Mouse (Mus musculus) heart, embryonic 13.5 days (tissue): ENCODE measurements around the gene 2700081O15Rik. TPM values are rescaled to one million over a fixed set of nuclear protein-coding genes. Genes with fewer than 3 reads are reported as not detected.
"Not testable (repeated sequence)": the region's sequence is repeated elsewhere in the genome, so short reads cannot be mapped to it uniquely, and the experiment has no call there.

Experiments used
- ATAC-seq: fragments of 200-750 bp; cut with Nextera tagmentation; 2 replicates; pipeline ENCODE4 v1.8.0; 2017; ENCODE audit warnings: moderate TSS enrichment; ENCODE audit not compliant: insufficient number of reproducible peaks, low FRiP score, low TSS enrichment; ENCODE audit errors: extremely low read depth
- H3K27ac ChIP-seq: fragments of 300-500 bp; sonication (generic); replicated peaks from 2 replicates; pipeline ENCODE4 v1.5.1; 2015; ENCODE audit warnings: moderate library complexity, mild to moderate bottlenecking, inconsistent platforms
- H3K27me3 ChIP-seq: fragments of 300-500 bp; sonication (generic); replicated peaks from 2 replicates; pipeline ENCODE4 v1.6.1; 2015; ENCODE audit warnings: mild to moderate bottlenecking, inconsistent platforms
- H3K36me3 ChIP-seq: fragments of 300-500 bp; sonication (generic); 2 replicates; pipeline ENCODE4 v1.6.1; 2015; ENCODE audit warnings: mild to moderate bottlenecking, inconsistent platforms
- H3K4me1 ChIP-seq: fragments of 300-500 bp; sonication (generic); 2 replicates; pipeline ENCODE4 v1.6.1; 2015; ENCODE audit warnings: inconsistent platforms
- H3K4me2 ChIP-seq: fragments of 300-500 bp; sonication (generic); 2 replicates; pipeline ENCODE4 v1.6.1; 2015; ENCODE audit warnings: inconsistent platforms, mild to moderate bottlenecking, moderate library complexity
- H3K4me3 ChIP-seq: fragments of 300-500 bp; sonication (generic); 2 replicates; pipeline ENCODE4 v1.5.1; 2015; ENCODE audit warnings: moderate library complexity, mild to moderate bottlenecking, inconsistent platforms
- H3K9ac ChIP-seq: fragments of 300-500 bp; sonication (generic); 2 replicates; pipeline ENCODE4 v1.6.1; 2015; ENCODE audit warnings: inconsistent platforms, mild to moderate bottlenecking, moderate library complexity
- H3K9me3 ChIP-seq: fragments of 300-500 bp; sonication (generic); 2 replicates; pipeline ENCODE4 v1.6.1; 2016; ENCODE audit warnings: inconsistent platforms
- WGBS: fragments of 180-500 bp; shearing (Covaris S2); methylation state at CpG from one replicate; pipeline ENCODE4 v1.1.7; 2015; ENCODE audit warnings: mixed read lengths; 5-methylcytosine and 5-hydroxymethylcytosine counted together
- polyA plus RNA-seq: library from polyadenylated mRNA; unstranded; fragments of >200 nt; fragmentation: Nextera tagmentation; extraction: Ambion mirVana; gene quantifications from 2 replicates; pipeline ENCODE4 v1.2.1, GENCODE M21; 2015

The 2700081O15Rik gene
- polyA plus RNA-seq, 1 experiment from 2014 or later = 3.7 TPM

- not testable (repeated sequence) for H3K9ac ChIP-seq, H3K27ac ChIP-seq, H3K36me3 ChIP-seq, H3K9me3 ChIP-seq, ATAC-seq, H3K4me1 ChIP-seq, H3K4me2 ChIP-seq, H3K4me3 ChIP-seq
- WGBS = 32% methylated on average over 24 of the region's 24 CpGs
- peaks cover 11% of the 10 kb centered on the region for H3K27me3 ChIP-seq
Observed at GRCm38 (mm10) chr19:7398898-7399297, 18.5 kb upstream of the 2700081O15Rik start.

- Histone ChIP-seq H3K27me3 (peaks cover 11% of the 10 kb centered on the region), H3K27ac (peak overlapping the region; percentile 2; the same call in 1 of the 2 replicates), H3K9ac (no peak overlapping the region), H3K4me3 (no peak overlapping the region), H3K9me3 (no peaks in the 10 kb centered on the region), H3K36me3 (no peaks in the 10 kb centered on the region), H3K4me1 (peaks cover 12% of the 10 kb centered on the region), H3K4me2 (peak overlapping the region; percentile 42)
- no peak for ATAC-seq
- WGBS = 65% methylated on average over 11 of the region's 11 CpGs
Observed at GRCm38 (mm10) chr19:7400635-7401034, 16.8 kb upstream of the 2700081O15Rik start.

DNA sequence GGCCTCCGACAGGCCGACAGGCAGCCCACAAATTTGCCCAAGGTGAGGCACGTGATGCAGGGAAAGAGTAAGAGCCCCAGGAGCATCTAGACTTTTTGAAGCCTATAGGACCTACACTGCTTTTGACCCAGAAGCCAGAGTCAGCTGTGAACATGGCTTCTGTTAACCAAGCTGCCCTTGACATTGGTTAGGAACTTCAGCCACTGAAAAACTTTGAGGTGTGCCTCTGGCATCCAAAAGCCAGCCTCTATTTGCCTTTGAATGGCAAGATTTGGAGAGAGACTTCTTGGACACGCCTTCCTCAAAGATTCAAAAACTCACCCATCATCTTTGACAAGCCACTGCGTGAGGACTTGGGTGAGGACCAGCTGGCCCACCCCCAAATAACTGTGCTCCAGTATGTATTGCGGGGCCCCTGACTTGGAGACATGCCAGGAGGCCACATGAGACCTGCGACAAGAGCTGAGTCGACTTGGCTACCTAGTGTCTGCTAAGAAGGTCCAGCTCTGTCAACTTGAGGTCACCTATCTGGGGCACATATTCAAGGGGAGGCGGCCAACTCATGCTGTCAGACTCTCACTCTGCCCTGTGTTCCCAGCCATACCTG, 12.7 kb upstream of the 2700081O15Rik start:
- H3K4me1 ChIP-seq = peaks cover 12% of the 10 kb centered on the region
- ATAC-seq = no peak
- peaks cover 5% of the 10 kb centered on the region for H3K27me3 ChIP-seq
- no peak overlapping the region for H3K4me2 ChIP-seq
- no peaks in the 10 kb centered on the region for H3K36me3 ChIP-seq
- WGBS = 54% methylated on average over 9 of the region's 9 CpGs
- no peak overlapping the region for H3K27ac ChIP-seq
- no peak overlapping the region for H3K4me3 ChIP-seq
- H3K9me3 ChIP-seq = 0 out of 2 replicates have a peak, but pooled peaks cover 3% of the 10 kb centered on the region
- H3K9ac ChIP-seq = no peak overlapping the region

DNA sequence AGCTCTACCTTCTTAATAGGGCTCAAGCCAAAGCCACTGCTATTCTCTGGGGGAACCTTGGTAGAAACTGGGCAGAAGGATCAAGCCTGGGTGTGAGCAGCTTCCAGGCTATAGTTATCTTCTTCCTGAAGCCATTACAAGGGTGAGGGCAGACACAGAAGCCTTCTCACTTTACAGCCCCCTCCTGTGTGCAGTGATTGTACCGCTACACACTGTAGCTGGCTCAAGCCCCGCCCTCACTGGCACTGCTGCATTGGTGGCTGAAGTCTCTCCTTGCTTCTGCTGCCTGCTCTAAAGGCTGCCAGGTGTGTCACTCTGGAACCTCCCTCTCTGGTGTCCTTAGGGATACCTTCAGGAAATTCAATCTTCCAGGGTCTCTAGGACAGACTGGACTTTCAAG, 5.1 kb upstream of the 2700081O15Rik start:
- Histone ChIP-seq H3K9ac (no peak overlapping the region), H3K27me3 (no peaks in the 10 kb centered on the region), H3K4me3 (no peak overlapping the region), H3K4me1 (peaks cover 14% of the 10 kb centered on the region), H3K4me2 (no peak overlapping the region), H3K27ac (no peak overlapping the region), H3K36me3 (no peaks in the 10 kb centered on the region), H3K9me3 (0 out of 2 replicates have a peak, but pooled peaks cover 3% of the 10 kb centered on the region)
- 60% methylated on average over 2 of the region's 2 CpGs for WGBS
- ATAC-seq = no peak

- Histone ChIP-seq H3K9me3 (no peaks in the 10 kb centered on the region), H3K4me1 (peaks cover 41% of the 10 kb centered on the region), H3K36me3 (peaks cover 15% of the 10 kb centered on the region), H3K27me3 (no peaks in the 10 kb centered on the region), H3K4me3 (peak overlapping the region; percentile 82), H3K9ac (peak overlapping the region; percentile 100), H3K27ac (peak overlapping the region; percentile 95), H3K4me2 (peak overlapping the region; percentile 71)
- WGBS = 28% methylated on average over 22 of the region's 22 CpGs
- ATAC-seq = 0 out of 2 replicates have a peak, but pooled peaks have one; percentile 1
Observed at GRCm38 (mm10) chr19:7415916-7416833, 1.2 kb upstream of the 2700081O15Rik start.

DNA sequence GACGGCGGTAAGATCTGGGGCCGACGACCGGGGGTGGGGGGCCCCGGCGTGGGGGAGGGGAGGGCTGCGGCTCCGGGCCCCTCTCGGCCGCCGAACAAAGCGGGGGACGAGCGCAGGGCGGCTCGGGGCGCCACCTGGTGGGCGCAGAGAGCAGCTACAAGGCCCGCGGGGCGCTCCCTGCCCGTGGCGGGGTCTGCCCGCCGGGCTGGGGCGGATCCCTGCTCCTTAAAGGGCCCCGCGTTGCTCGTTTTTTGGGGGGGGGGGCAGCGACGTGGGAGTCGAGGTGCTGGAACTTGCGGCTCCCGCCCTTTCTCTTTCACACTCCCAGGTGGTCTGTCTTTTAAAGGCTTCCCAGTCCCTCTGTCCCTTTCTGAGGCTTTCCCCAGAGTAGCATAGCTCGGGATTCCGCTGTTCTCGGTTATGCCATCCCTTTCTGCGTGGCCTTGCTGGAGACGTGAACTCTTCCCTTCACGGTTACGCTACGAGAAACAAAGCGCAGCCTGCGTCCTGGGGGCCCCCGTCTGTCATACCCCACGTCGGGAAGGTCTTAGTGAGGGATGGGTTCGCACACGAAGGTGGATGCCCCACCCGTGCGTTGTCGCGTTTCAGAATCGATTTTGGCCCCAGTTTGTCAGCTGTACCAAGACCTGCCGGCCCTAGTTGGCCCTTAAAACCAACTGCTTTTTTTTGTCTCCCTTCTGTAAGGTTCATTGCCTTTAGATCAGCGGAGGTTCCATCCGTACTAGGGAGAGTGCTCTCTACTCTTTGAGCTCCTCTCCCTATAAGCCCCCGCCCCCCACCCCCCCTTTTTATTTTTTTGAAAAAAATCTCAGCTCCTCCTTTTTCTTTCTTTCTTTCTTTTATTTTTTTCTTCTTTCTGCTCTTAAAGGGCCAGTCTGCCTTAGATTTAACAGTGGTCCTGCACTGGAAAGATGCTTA, 755 bp downstream of the 2700081O15Rik start:
- H3K4me1 ChIP-seq = peaks cover 61% of the 10 kb centered on the region
- peaks cover 35% of the 10 kb centered on the region for H3K36me3 ChIP-seq
- under 1% methylated on average over 54 of the region's 59 CpGs for WGBS
- ATAC-seq = 0 out of 2 replicates have a peak, but pooled peaks have one; percentile 21
- H3K4me3 ChIP-seq = peak overlapping the region; percentile 82
- H3K27me3 ChIP-seq = no peaks in the 10 kb centered on the region
- no peaks in the 10 kb centered on the region for H3K9me3 ChIP-seq
- H3K4me2 ChIP-seq = peak overlapping the region; percentile 71
- peak overlapping the region; percentile 100 for H3K9ac ChIP-seq
- H3K27ac ChIP-seq = peak overlapping the region; percentile 95

DNA sequence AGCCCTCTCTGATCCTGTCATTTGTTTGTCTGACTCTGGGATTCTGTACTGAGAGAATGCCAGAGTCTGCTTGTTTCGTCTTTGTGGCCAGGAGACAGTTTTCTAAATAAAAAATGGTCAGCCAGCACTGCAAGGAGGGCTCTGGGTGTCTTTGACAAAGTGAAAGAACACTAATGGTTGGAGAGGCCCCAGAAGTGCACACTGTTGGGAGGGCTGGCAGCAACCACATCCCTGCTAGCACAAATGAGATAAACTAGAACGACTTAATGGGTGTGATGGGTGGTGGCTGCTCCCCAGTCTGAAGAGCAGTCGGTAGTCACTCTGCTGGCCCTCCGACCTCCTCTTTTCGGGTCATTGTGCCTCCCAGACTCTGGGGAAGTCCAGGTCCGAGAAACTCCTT, 1.7 kb downstream of the 2700081O15Rik start:
- ATAC-seq = no peak
- Histone ChIP-seq H3K4me3 (peak overlapping the region; percentile 82), H3K36me3 (peaks cover 43% of the 10 kb centered on the region), H3K9me3 (no peaks in the 10 kb centered on the region), H3K9ac (peak overlapping the region; percentile 100), H3K4me2 (peak overlapping the region; percentile 71), H3K27ac (peak overlapping the region; percentile 57; the same call in 1 of the 2 replicates), H3K27me3 (no peaks in the 10 kb centered on the region), H3K4me1 (peaks cover 71% of the 10 kb centered on the region)
- 12% methylated on average over 6 of the region's 6 CpGs for WGBS

- Histone ChIP-seq H3K4me3 (no peak overlapping the region), H3K4me2 (peak overlapping the region; percentile 71), H3K4me1 (peaks cover 80% of the 10 kb centered on the region), H3K9ac (peak overlapping the region; percentile 100), H3K9me3 (no peaks in the 10 kb centered on the region), H3K27ac (no peak overlapping the region), H3K36me3 (peaks cover 53% of the 10 kb centered on the region), H3K27me3 (no peaks in the 10 kb centered on the region)
- ATAC-seq = no peak
- 66% methylated on average over 12 of the region's 12 CpGs for WGBS
Observed at GRCm38 (mm10) chr19:7420108-7420507, 2.7 kb downstream of the 2700081O15Rik start.

GRCm38 (mm10) chr19:7420841-7421601, 3.6 kb downstream of the 2700081O15Rik start:
- H3K4me1 ChIP-seq = peaks cover 77% of the 10 kb centered on the region
- ATAC-seq = no peak
- 60% methylated on average over 27 of the region's 27 CpGs for WGBS
- H3K9me3 ChIP-seq = no peaks in the 10 kb centered on the region
- peak overlapping the region; percentile 31 for H3K4me3 ChIP-seq
- H3K9ac ChIP-seq = peak overlapping the region; percentile 73
- peak overlapping the region; percentile 60 for H3K4me2 ChIP-seq
- peak overlapping the region; percentile 74 for H3K27ac ChIP-seq
- no peaks in the 10 kb centered on the region for H3K27me3 ChIP-seq
- H3K36me3 ChIP-seq = peaks cover 62% of the 10 kb centered on the region
